Comparison of ENCODE assay signal across 17 mouse cellular contexts in genomic region chr8:11889156-11890018, GRCm38 (mm10). TPM values are rescaled to one million over a fixed set of nuclear protein-coding genes. Genes with fewer than 3 reads are reported as not detected.
DNase-seq lines count a peak whose midpoint lies in the region; ATAC-seq lines count a peak whose summit lies in the region.
"Had no signal": no experiment of that assay in that cellular context is flagged by ENCODE, and none has a peak within 500 bp of the region (broad histone marks: within the 10 kb centered on the region; RNA-seq: fewer than 3 reads in every experiment).

No protein-coding gene starts in this region.

- ATAC-seq in forebrain, embryonic 15.5 days (replicated peaks) = no peak; the same call in 1 of the 2 replicates
- no peak for ATAC-seq in kidney, embryonic 14.5 days (ENCODE audit: low FRiP score, low TSS enrichment)
- ATAC-seq: liver, embryonic 12.5 days had no signal

- H3K36me3 ChIP-seq in forebrain, embryonic 15.5 days = no peaks in the 10 kb centered on the region
- no peaks in the 10 kb centered on the region for H3K36me3 ChIP-seq in kidney, embryonic 14.5 days (ENCODE audit: control insufficient read depth, insufficient read depth, low read length)
- H3K36me3 ChIP-seq: embryonic facial prominence, embryonic 15.5 days; heart, embryonic 10.5 days; liver, embryonic 12.5 days had no signal

- H3K9me3 ChIP-seq in forebrain, embryonic 15.5 days = no peaks in the 10 kb centered on the region
- H3K9me3 ChIP-seq in kidney, embryonic 14.5 days (ENCODE audit: control insufficient read depth, low read length) = no peaks in the 10 kb centered on the region
- H3K9me3 ChIP-seq: embryonic facial prominence, embryonic 15.5 days; heart, embryonic 10.5 days; liver, embryonic 12.5 days had no signal

- peak; percentile 4 for DNase-seq in urinary bladder, adult 2 months (ENCODE audit: low spot score)
- DNase-seq in urinary bladder, postnatal 25 days (ENCODE audit: low spot score) = no peak
- peak; percentile 30 for DNase-seq in mesoderm, embryonic 11.5 days (ENCODE audit: low read depth, low spot score)
- no peak for DNase-seq in spleen, postnatal 14 days (ENCODE audit: low spot score in 2 of 2)
- DNase-seq in adrenal gland, postnatal 14 days = no peak
- no peak for DNase-seq in frontal cortex, postnatal 25 days (ENCODE audit: low spot score in 2 of 2)
- DNase-seq: cerebellum, adult 9-11 months; heart, postnatal 4 days; kidney, adult 9 months; right cerebral cortex, postnatal 14 days; thymus, postnatal 25 days had no signal

- H3K4me1 ChIP-seq in forebrain, embryonic 15.5 days = peaks cover 23% of the 10 kb centered on the region
- H3K4me1 ChIP-seq in kidney, embryonic 14.5 days (ENCODE audit: control insufficient read depth, insufficient read depth, low read length) = no peaks in the 10 kb centered on the region
- H3K4me1 ChIP-seq: embryonic facial prominence, embryonic 15.5 days; heart, embryonic 10.5 days; liver, embryonic 12.5 days had no signal

- 19% methylated on average over 7 of the region's 7 CpGs for WGBS in forebrain, embryonic 15.5 days
- 63% methylated on average over 7 of the region's 7 CpGs for WGBS in kidney, embryonic 14.5 days

- no peaks in the 10 kb centered on the region for H3K27me3 ChIP-seq in forebrain, embryonic 15.5 days
- H3K27me3 ChIP-seq in kidney, embryonic 14.5 days (ENCODE audit: control insufficient read depth, insufficient read depth, low read length) = no peaks in the 10 kb centered on the region
- H3K27me3 ChIP-seq: embryonic facial prominence, embryonic 15.5 days; liver, embryonic 12.5 days had no signal

- no peak overlapping the region for H3K4me2 ChIP-seq in forebrain, embryonic 15.5 days (replicated peaks)
- H3K4me2 ChIP-seq in kidney, embryonic 14.5 days (replicated peaks; ENCODE audit: low read depth, low read length) = no peak overlapping the region
- H3K4me2 ChIP-seq: embryonic facial prominence, embryonic 15.5 days; liver, embryonic 12.5 days had no signal

- H3K27ac ChIP-seq in forebrain, embryonic 15.5 days (replicated peaks) = peak overlapping the region; percentile 29
- H3K27ac ChIP-seq in kidney, embryonic 14.5 days (ENCODE audit: low read depth, low read length) = no peak overlapping the region
- H3K27ac ChIP-seq: embryonic facial prominence, embryonic 15.5 days; heart, embryonic 10.5 days; layer of hippocampus, adult 2 months; liver, embryonic 12.5 days had no signal

- H3K9ac ChIP-seq in forebrain, embryonic 15.5 days (replicated peaks) = no peak overlapping the region
- H3K9ac ChIP-seq in kidney, embryonic 14.5 days (ENCODE audit: low read depth, low read length) = no peak overlapping the region
- H3K9ac ChIP-seq: embryonic facial prominence, embryonic 15.5 days; liver, embryonic 12.5 days had no signal

- no peak overlapping the region for H3K4me3 ChIP-seq in forebrain, embryonic 15.5 days
- no peak overlapping the region for H3K4me3 ChIP-seq in kidney, embryonic 14.5 days (ENCODE audit: low read length)
- H3K4me3 ChIP-seq: embryonic facial prominence, embryonic 15.5 days; heart, embryonic 10.5 days; layer of hippocampus, adult 2 months; liver, embryonic 12.5 days had no signal

RNA-seq across cellular contexts. Expression of gene Tex29, which starts 49.1 kb away (rescaled TPM):
- polyA plus RNA-seq in urinary bladder, adult 2 months (2012; rRNA removed) = 0.09 TPM in 1 of 2 replicates, not detected in the other
- 0.59 and 1.4 TPM in 2 replicates for polyA plus RNA-seq in forebrain, embryonic 15.5 days (2015; fragmentation: Nextera tagmentation; extraction: Ambion mirVana)
- not detected in 2 replicates for polyA plus RNA-seq in kidney, embryonic 14.5 days (2014; fragmentation: Nextera tagmentation; extraction: Ambion mirVana)
- total RNA-seq in adrenal gland, postnatal 14 days (2021) = not detected in 2 replicates
- total RNA-seq: heart, postnatal 4 days had no signal
- polyA plus RNA-seq: embryonic facial prominence, embryonic 15.5 days; heart, embryonic 10.5 days; liver, embryonic 12.5 days had no signal

Comparison
In these comparisons a context has a peak if more than half of its experiments do, and no peak if none do; other contexts are left out.
1. DNase-seq: peak in urinary bladder, adult 2 months (single experiment) and mesoderm, embryonic 11.5 days (single experiment); none in urinary bladder, postnatal 25 days (single experiment), spleen, postnatal 14 days (0 of 2), adrenal gland, postnatal 14 days (single experiment) and frontal cortex, postnatal 25 days (0 of 2).